Mouse (Mus musculus): ENCODE measurements around the gene Smco4.

- TF ChIP-seq POLR2A (IDR thresholded peaks at IDR 0.05; ENCODE audit: extremely low read depth, insufficient read depth, low read length) (no peak), CTCF (IDR thresholded peaks at IDR 0.05; ENCODE audit: extremely low read depth, insufficient read depth, low read length) (no peak)
Measured at GRCm38 (mm10) chr9:15492401-15492800, 831 bp upstream of the Smco4 start.
